Mouse (Mus musculus) effector memory CD4-positive, alpha-beta T cell, adult 7 months (primary cell): ENCODE data around the gene Glul. TPM values are rescaled to one million over a fixed set of nuclear protein-coding genes. Genes with fewer than 3 reads are reported as not detected.

Experiments used
- polyA plus RNA-seq: library from polyadenylated mRNA; unstranded; fragments of 100-300 nt; shearing (Covaris generic); gene quantifications from one replicate; pipeline ENCODE4 v1.2.1, GENCODE M21; 2017

The Glul gene
- polyA plus RNA-seq, result 53.6 TPM

GRCm38 (mm10) chr1:153899731-153900380, at the start of gene Glul, which contains the start of gene Teddm2:
TSS of gene Glul (plus strand) at chr1:153899944.
TSS of gene Teddm2 (minus strand) at chr1:153900228.

GRCm38 (mm10) chr1:153874045-153874444, 25.7 kb upstream of the Glul start, which contains the start of gene Teddm1b:
TSS of gene Teddm1b (plus strand) at chr1:153874345.

GRCm38 (mm10) chr1:153891442-153891841, 8.3 kb upstream of the Glul start, which contains the start of gene Teddm1a:
TSS of gene Teddm1a (plus strand) at chr1:153891742.

Other genes with a start within 250 kb of the Glul start
- 0.13 TPM for gene Rgs8, start 246.9 kb upstream of the Glul start, polyA plus RNA-seq
- 50.2 TPM for gene Rgs16, start 159.6 kb upstream of the Glul start, polyA plus RNA-seq
- gene Rnasel, start 150.5 kb upstream of the Glul start, polyA plus RNA-seq, result 13.0 TPM
- not detected for gene Rgsl1, start 55.8 kb upstream of the Glul start, polyA plus RNA-seq
- not detected for gene Teddm1b, start 25.6 kb upstream of the Glul start, polyA plus RNA-seq
- gene Teddm1a, start 8.2 kb upstream of the Glul start, polyA plus RNA-seq, result 0.38 TPM
- 0.17 TPM for gene Teddm2, start 284 bp downstream of the Glul start, polyA plus RNA-seq